In genomic region chr1:120155325-120155724, GRCm38 (mm10) we compare ENCODE assay signal across 10 mouse cellular contexts. TPM values are rescaled to one million over a fixed set of nuclear protein-coding genes. Genes with fewer than 3 reads are reported as not detected.
DNase-seq lines count a peak whose midpoint lies in the region; ATAC-seq and TF ChIP-seq lines count a peak whose summit lies in the region.
"Had no signal": no experiment of that assay in that cellular context is flagged by ENCODE, and none has a peak within 500 bp of the region (broad histone marks: within the 10 kb centered on the region; RNA-seq: fewer than 3 reads in every experiment).

No protein-coding gene starts in this region.

- H3K4me3 ChIP-seq in hindbrain, embryonic 11.5 days (ENCODE audit: low read depth, low read length), result no peak overlapping the region
- H3K4me3 ChIP-seq in hindbrain, embryonic 16.5 days (ENCODE audit: low read length), result no peak overlapping the region
- no peak overlapping the region for H3K4me3 ChIP-seq in E14TG2a.4 (replicated peaks; ENCODE audit: low read length)
- H3K4me3 ChIP-seq in liver, postnatal 0 days (ENCODE audit: low read depth, low read length), result no peak overlapping the region
- H3K4me3 ChIP-seq: liver, embryonic 13.5 days; stomach, embryonic 15.5 days had no signal

- no peaks in the 10 kb centered on the region for H3K4me1 ChIP-seq in hindbrain, embryonic 11.5 days (replicated peaks; ENCODE audit: control insufficient read depth, insufficient read depth, low read length)
- no peaks in the 10 kb centered on the region for H3K4me1 ChIP-seq in hindbrain, embryonic 16.5 days (ENCODE audit: control insufficient read depth, insufficient read depth, low read depth, low read length)
- H3K4me1 ChIP-seq in E14TG2a.4 (replicated peaks; ENCODE audit: low read depth, low read length), result no peaks in the 10 kb centered on the region
- H3K4me1 ChIP-seq in liver, postnatal 0 days (ENCODE audit: insufficient read depth), result no peaks in the 10 kb centered on the region
- H3K4me1 ChIP-seq: liver, embryonic 13.5 days; stomach, embryonic 15.5 days had no signal

- peak; percentile 91 for TF ChIP-seq CTCF in E14TG2a.4 (conservative IDR thresholded peaks at IDR 0.05; ENCODE audit: low read length)
- TF ChIP-seq CTCF in liver, postnatal 0 days (IDR thresholded peaks at IDR 0.05; ENCODE audit: low read depth), result peak; percentile 77

- no peak overlapping the region for H3K4me2 ChIP-seq in hindbrain, embryonic 11.5 days (replicated peaks; ENCODE audit: low read depth, low read length)
- no peak overlapping the region for H3K4me2 ChIP-seq in hindbrain, embryonic 16.5 days (ENCODE audit: low read length)
- H3K4me2 ChIP-seq in liver, postnatal 0 days (ENCODE audit: low read depth, low read length), result no peak overlapping the region
- H3K4me2 ChIP-seq: liver, embryonic 13.5 days; stomach, embryonic 15.5 days had no signal

- H3K27ac ChIP-seq in hindbrain, embryonic 11.5 days (ENCODE audit: low read depth, low read length), result no peak overlapping the region
- H3K27ac ChIP-seq in hindbrain, embryonic 16.5 days (ENCODE audit: low read depth, low read length), result no peak overlapping the region
- no peak overlapping the region for H3K27ac ChIP-seq in liver, postnatal 0 days (ENCODE audit: low read depth)
- H3K27ac ChIP-seq: liver, embryonic 13.5 days; stomach, embryonic 15.5 days had no signal

- no peaks in the 10 kb centered on the region for H3K36me3 ChIP-seq in hindbrain, embryonic 11.5 days (ENCODE audit: control insufficient read depth, insufficient read depth, low read length)
- H3K36me3 ChIP-seq in hindbrain, embryonic 16.5 days (ENCODE audit: control insufficient read depth, insufficient read depth, low read length), result no peaks in the 10 kb centered on the region
- H3K36me3 ChIP-seq in E14TG2a.4 (ENCODE audit: insufficient read depth, low read length), result peaks cover 8% of the 10 kb centered on the region; the same call in 1 of the 2 replicates
- no peaks in the 10 kb centered on the region for H3K36me3 ChIP-seq in liver, postnatal 0 days (replicated peaks; ENCODE audit: insufficient read depth, low read length)
- H3K36me3 ChIP-seq: liver, embryonic 13.5 days; stomach, embryonic 15.5 days had no signal

- no peaks in the 10 kb centered on the region for H3K27me3 ChIP-seq in hindbrain, embryonic 11.5 days (ENCODE audit: control insufficient read depth, insufficient read depth, low read length)
- H3K27me3 ChIP-seq in hindbrain, embryonic 16.5 days (replicated peaks; ENCODE audit: control insufficient read depth, insufficient read depth, low read length), result no peaks in the 10 kb centered on the region
- H3K27me3 ChIP-seq in E14TG2a.4 (ENCODE audit: insufficient read depth, low read length), result no peaks in the 10 kb centered on the region
- H3K27me3 ChIP-seq in liver, postnatal 0 days (ENCODE audit: insufficient read depth, low read length), result no peaks in the 10 kb centered on the region
- H3K27me3 ChIP-seq: liver, embryonic 13.5 days; stomach, embryonic 15.5 days had no signal

- ATAC-seq in hindbrain, embryonic 11.5 days (ENCODE audit: low FRiP score), result no peak
- ATAC-seq in hindbrain, embryonic 16.5 days, result no peak
- no peak for ATAC-seq in liver, postnatal 0 days

- WGBS in hindbrain, embryonic 11.5 days, result 21% methylated on average over 1 of the region's 1 CpGs
- WGBS in hindbrain, embryonic 16.5 days, result 33% methylated on average over 1 of the region's 1 CpGs
- 17% methylated on average over 1 of the region's 1 CpGs for WGBS in liver, postnatal 0 days (ENCODE audit: insufficient replicate concordance)

- DNase-seq in hindbrain, embryonic 11.5 days (ENCODE audit: low spot score), result peak; percentile 70
- DNase-seq in 416B (ENCODE audit: low read depth), result peak; percentile 53
- DNase-seq in cerebellum, postnatal 25 days, result peak; percentile 24 to 48
- peak; percentile 24 for DNase-seq in liver, postnatal 0 days
- peak; percentile 45 for DNase-seq in thymus, postnatal 14 days
- DNase-seq in right cerebral cortex, postnatal 4 days, result no peak
- DNase-seq: liver, embryonic 13.5 days had no signal

- H3K9me3 ChIP-seq in hindbrain, embryonic 11.5 days (ENCODE audit: control insufficient read depth, low read length), result no peaks in the 10 kb centered on the region
- no peaks in the 10 kb centered on the region for H3K9me3 ChIP-seq in hindbrain, embryonic 16.5 days (ENCODE audit: control insufficient read depth, low read length)
- no peaks in the 10 kb centered on the region for H3K9me3 ChIP-seq in E14TG2a.4 (ENCODE audit: low read length)
- no peaks in the 10 kb centered on the region for H3K9me3 ChIP-seq in liver, postnatal 0 days (ENCODE audit: low read length)
- H3K9me3 ChIP-seq: liver, embryonic 13.5 days; stomach, embryonic 15.5 days had no signal

- H3K9ac ChIP-seq in hindbrain, embryonic 11.5 days (ENCODE audit: low read depth, low read length), result no peak overlapping the region
- no peak overlapping the region for H3K9ac ChIP-seq in hindbrain, embryonic 16.5 days (ENCODE audit: low read depth, low read length)
- no peak overlapping the region for H3K9ac ChIP-seq in liver, postnatal 0 days (replicated peaks)
- H3K9ac ChIP-seq: liver, embryonic 13.5 days; stomach, embryonic 15.5 days had no signal

- TF ChIP-seq EP300 in liver, postnatal 0 days (IDR thresholded peaks at IDR 0.05; ENCODE audit: low read depth), result no peak

RNA-seq across cellular contexts. Expression of gene 3110009E18Rik, which starts 34.3 kb away (rescaled TPM):
- 21.9 and 26.1 TPM in 2 replicates for polyA plus RNA-seq in hindbrain, embryonic 11.5 days (2014; fragmentation: Nextera tagmentation; extraction: Ambion mirVana)
- 9.3 and 13.3 TPM in 2 replicates for polyA plus RNA-seq in hindbrain, embryonic 16.5 days (2015; fragmentation: Nextera tagmentation; extraction: Ambion mirVana)
- polyA plus RNA-seq in liver, postnatal 0 days (2015; fragmentation: Nextera tagmentation; extraction: Ambion mirVana), result 5.1 and 5.5 TPM in 2 replicates

RNA-seq across cellular contexts. Expression of gene Dbi, which starts 34.4 kb away (rescaled TPM):
- polyA plus RNA-seq in hindbrain, embryonic 11.5 days (2014; fragmentation: Nextera tagmentation; extraction: Ambion mirVana), result 642 and 669 TPM in 2 replicates
- 1,503 and 1,756 TPM in 2 replicates for polyA plus RNA-seq in hindbrain, embryonic 16.5 days (2015; fragmentation: Nextera tagmentation; extraction: Ambion mirVana)
- polyA plus RNA-seq in liver, postnatal 0 days (2015; fragmentation: Nextera tagmentation; extraction: Ambion mirVana), result 2,261 and 2,342 TPM in 2 replicates
